9 mouse cellular contexts compared by ENCODE assay signal in the genomic region with DNA sequence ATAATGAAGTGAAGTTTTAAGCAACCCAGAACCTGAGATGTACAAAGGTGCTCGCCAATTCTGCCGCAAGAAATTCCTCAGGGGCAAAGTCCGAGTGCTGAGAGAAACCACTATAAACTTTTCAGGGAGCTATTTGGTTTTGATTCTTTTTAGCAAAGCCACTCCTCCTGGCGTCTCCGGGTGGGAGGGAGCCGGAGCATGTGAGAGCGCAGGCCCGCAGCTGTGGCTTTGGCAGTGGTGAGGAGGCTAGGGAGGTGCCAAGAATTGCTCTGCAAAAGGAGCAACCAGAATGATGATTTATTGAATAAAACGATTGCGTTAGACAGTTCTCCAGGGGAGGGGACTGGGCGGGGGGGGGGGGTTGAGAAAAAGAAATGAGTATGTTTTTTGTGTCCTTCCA.
DNase-seq lines count a peak whose midpoint lies in the region; ATAC-seq lines count a peak whose summit lies in the region.
"Had no signal": no experiment of that assay in that cellular context is flagged by ENCODE, and none has a peak within 500 bp of the region (broad histone marks: within the 10 kb centered on the region; RNA-seq: fewer than 3 reads in every experiment).

No protein-coding gene starts in this region.

- peaks cover 11% of the 10 kb centered on the region for H3K4me1 ChIP-seq in brown adipose tissue, adult 24 weeks (ENCODE audit: control insufficient read depth, insufficient read depth, insufficient read length, low read length)
- peaks cover 16% of the 10 kb centered on the region for H3K4me1 ChIP-seq in hindbrain, embryonic 16.5 days (ENCODE audit: control insufficient read depth, insufficient read depth, low read depth, low read length)
- peaks cover 23% of the 10 kb centered on the region for H3K4me1 ChIP-seq in midbrain, embryonic 15.5 days

- H3K36me3 ChIP-seq in hindbrain, embryonic 16.5 days (ENCODE audit: control insufficient read depth, insufficient read depth, low read length): no peaks in the 10 kb centered on the region
- no peaks in the 10 kb centered on the region for H3K36me3 ChIP-seq in midbrain, embryonic 15.5 days (replicated peaks)

- DNase-seq in adrenal gland, adult (ENCODE audit: inconsistent age in 2 of 2, low spot score in 1 of 2): peak; percentile 25 to 64
- no peak for DNase-seq in adrenal gland, postnatal 4 days (ENCODE audit: low spot score in 2 of 2)
- peak; percentile 27 to 42 for DNase-seq in frontal cortex, postnatal 14 days (ENCODE audit: low spot score in 2 of 2)
- DNase-seq in layer of hippocampus, postnatal 14 days (ENCODE audit: low spot score in 2 of 2): peak; percentile 62 to 84
- peak; percentile 24 for DNase-seq in testis, postnatal 14 days (ENCODE audit: low spot score)

- 0 out of 2 replicates have a peak overlapping the region, but pooled peaks have one; percentile 14 for H3K27ac ChIP-seq in brown adipose tissue, adult 24 weeks (replicated peaks; ENCODE audit: low read depth, low read length)
- H3K27ac ChIP-seq in hindbrain, embryonic 16.5 days (ENCODE audit: low read depth, low read length): peak overlapping the region; percentile 51; the same call in 1 of the 2 replicates
- no peak overlapping the region for H3K27ac ChIP-seq in midbrain, embryonic 15.5 days
- H3K27ac ChIP-seq: liver, embryonic 14.5 days had no signal

- H3K4me2 ChIP-seq in hindbrain, embryonic 16.5 days (ENCODE audit: low read length): peak overlapping the region; percentile 37
- 0 out of 2 replicates have a peak overlapping the region, but pooled peaks have one; percentile 12 for H3K4me2 ChIP-seq in midbrain, embryonic 15.5 days

- no peaks in the 10 kb centered on the region for H3K27me3 ChIP-seq in hindbrain, embryonic 16.5 days (replicated peaks; ENCODE audit: control insufficient read depth, insufficient read depth, low read length)
- H3K27me3 ChIP-seq in midbrain, embryonic 15.5 days (replicated peaks): no peaks in the 10 kb centered on the region

- peak; percentile 81 for ATAC-seq in hindbrain, embryonic 16.5 days
- peak; percentile 66 for ATAC-seq in midbrain, embryonic 15.5 days (replicated peaks)

- no peak overlapping the region for H3K9ac ChIP-seq in hindbrain, embryonic 16.5 days (ENCODE audit: low read depth, low read length)
- no peak overlapping the region for H3K9ac ChIP-seq in midbrain, embryonic 15.5 days
- H3K9ac ChIP-seq: liver, embryonic 14.5 days had no signal

- 9% methylated on average over 11 of the region's 11 CpGs for WGBS in hindbrain, embryonic 16.5 days
- WGBS in midbrain, embryonic 15.5 days: 7% methylated on average over 11 of the region's 11 CpGs

- H3K9me3 ChIP-seq in hindbrain, embryonic 16.5 days (ENCODE audit: control insufficient read depth, low read length): no peaks in the 10 kb centered on the region
- no peaks in the 10 kb centered on the region for H3K9me3 ChIP-seq in midbrain, embryonic 15.5 days

- H3K4me3 ChIP-seq in brown adipose tissue, adult 24 weeks (ENCODE audit: insufficient read depth, low read depth, low read length): no peak overlapping the region
- no peak overlapping the region for H3K4me3 ChIP-seq in hindbrain, embryonic 16.5 days (ENCODE audit: low read length)
- no peak overlapping the region for H3K4me3 ChIP-seq in midbrain, embryonic 15.5 days

Comparison
In these comparisons a context has a peak if more than half of its experiments do, and no peak if none do; other contexts are left out.
1. DNase-seq: peak in adrenal gland, adult (2 of 2), frontal cortex, postnatal 14 days (2 of 2), layer of hippocampus, postnatal 14 days (2 of 2) and testis, postnatal 14 days (single experiment); none in adrenal gland, postnatal 4 days (0 of 2).